Mouse (Mus musculus) hindbrain, embryonic 11.5 days (tissue): ENCODE measurements around the gene Tns3. TPM values are rescaled to one million over a fixed set of nuclear protein-coding genes. Genes with fewer than 3 reads are reported as not detected.
A peak's percentile ranks its signal among the peaks of the same experiment; 100 is the strongest.

ENCODE experiments used
- ATAC-seq: fragments of 200-750 bp; cut with Nextera tagmentation; 2 replicates; pipeline ENCODE4 v1.8.0; 2017; ENCODE audit warnings: mild to moderate bottlenecking, moderate TSS enrichment, moderate library complexity; ENCODE audit not compliant: low FRiP score
- DNase-seq: peaks from one replicate; pipeline ENCODE4 v3.0.0-alpha.2; 2015; ENCODE audit warnings: low spot score
- H3K27ac ChIP-seq: fragments of 300-500 bp; sonication (generic); 2 replicates; pipeline ENCODE4 v1.5.1; 2014; ENCODE audit warnings: mild to moderate bottlenecking, low read depth, low read length
- H3K27me3 ChIP-seq: fragments of 300-500 bp; sonication (generic); 2 replicates; pipeline ENCODE4 v1.6.1; 2014; ENCODE audit warnings: mild to moderate bottlenecking, low read length, moderate library complexity, mixed read lengths; ENCODE audit not compliant: control insufficient read depth, insufficient read depth
- H3K36me3 ChIP-seq: fragments of 300-500 bp; sonication (generic); 2 replicates; pipeline ENCODE4 v1.6.1; 2014; ENCODE audit warnings: mild to moderate bottlenecking, low read length, moderate library complexity, mixed read lengths; ENCODE audit not compliant: control insufficient read depth, insufficient read depth
- H3K4me1 ChIP-seq: fragments of 300-500 bp; sonication (generic); replicated peaks from 2 replicates; pipeline ENCODE4 v1.6.1; 2014; ENCODE audit warnings: low read length, mixed read lengths; ENCODE audit not compliant: control insufficient read depth, insufficient read depth
- H3K4me2 ChIP-seq: fragments of 300-500 bp; sonication (generic); replicated peaks from 2 replicates; pipeline ENCODE4 v1.6.1; 2014; ENCODE audit warnings: mild to moderate bottlenecking, low read depth, low read length
- H3K4me3 ChIP-seq: fragments of 300-500 bp; sonication (generic); 2 replicates; pipeline ENCODE4 v1.5.1; 2014; ENCODE audit warnings: low read depth, low read length
- H3K9ac ChIP-seq: fragments of 300-500 bp; sonication (generic); 2 replicates; pipeline ENCODE4 v1.6.1; 2014; ENCODE audit warnings: low read depth, low read length
- H3K9me3 ChIP-seq: fragments of 300-500 bp; sonication (generic); 2 replicates; pipeline ENCODE4 v1.6.1; 2016; ENCODE audit warnings: low read length; ENCODE audit not compliant: control insufficient read depth
- WGBS: fragments of 180-500 bp; shearing (Covaris S2); extraction: QIAGEN DNeasy Blood & Tissue Kit; methylation state at CpG from one replicate; pipeline ENCODE4 v1.1.7; 2014; 5-methylcytosine and 5-hydroxymethylcytosine counted together
- polyA plus RNA-seq: library from polyadenylated mRNA; unstranded; fragments of >200 nt; fragmentation: Nextera tagmentation; extraction: Ambion mirVana; gene quantifications from 2 replicates; pipeline ENCODE4 v1.2.1, GENCODE M21; 2014

Gene Tns3
- polyA plus RNA-seq, 1 experiment from 2014 or later, result 9.5 TPM

DNA sequence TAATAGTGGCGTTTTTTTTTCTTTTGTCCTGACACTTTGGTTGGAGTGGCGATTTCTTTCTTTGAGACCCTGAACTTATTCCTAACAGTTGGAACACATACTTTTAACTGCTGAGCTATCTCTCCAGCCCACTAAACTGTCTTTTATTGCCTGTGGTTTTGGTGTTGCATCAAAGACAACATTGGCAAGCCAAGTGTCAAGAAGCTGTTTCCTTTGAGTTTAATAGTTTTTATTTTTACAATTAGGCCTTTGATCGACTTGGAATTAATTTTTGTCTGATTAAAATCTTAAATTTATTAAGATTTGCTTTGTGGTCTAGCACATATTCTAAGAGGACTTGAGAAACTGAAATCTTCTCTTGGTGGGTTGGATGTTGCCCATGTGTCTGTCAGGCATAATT lies 33.3 kb upstream of the Tns3 start:
- H3K9me3 ChIP-seq, result no peaks in the 10 kb centered on the region
- H3K36me3 ChIP-seq, result no peaks in the 10 kb centered on the region
- H3K4me1 ChIP-seq, result 0 out of 2 replicates have a peak, but pooled peaks cover 6% of the 10 kb centered on the region
- ATAC-seq (no peak), DNase-seq (no peak)
- 94% methylated on average over 3 of the region's 3 CpGs for WGBS
- no peak overlapping the region for H3K27ac ChIP-seq
- no peaks in the 10 kb centered on the region for H3K27me3 ChIP-seq
- no peak overlapping the region for H3K9ac ChIP-seq
- H3K4me3 ChIP-seq, result no peak overlapping the region
- H3K4me2 ChIP-seq, result no peak overlapping the region

GRCm38 (mm10) chr11:8694096-8694495 lies 29.8 kb upstream of the Tns3 start:
- Histone ChIP-seq H3K27me3 (no peaks in the 10 kb centered on the region), H3K9me3 (no peaks in the 10 kb centered on the region), H3K27ac (no peak overlapping the region), H3K4me1 (peaks cover 10% of the 10 kb centered on the region; the same call in 1 of the 2 replicates), H3K9ac (no peak overlapping the region), H3K4me3 (no peak overlapping the region), H3K36me3 (no peaks in the 10 kb centered on the region), H3K4me2 (no peak overlapping the region)
- no peak for ATAC-seq
- 94% methylated on average over 5 of the region's 5 CpGs for WGBS
- DNase-seq, result no peak

GRCm38 (mm10) chr11:8692536-8693471 lies 28.5 kb upstream of the Tns3 start:
- no peaks in the 10 kb centered on the region for H3K36me3 ChIP-seq
- H3K4me2 ChIP-seq, result 0 out of 2 replicates have a peak overlapping the region, but pooled peaks have one; percentile 14
- H3K27me3 ChIP-seq, result no peaks in the 10 kb centered on the region
- ATAC-seq (peak; percentile 82), DNase-seq (peak; percentile 63)
- H3K27ac ChIP-seq, result peak overlapping the region; percentile 24
- no peaks in the 10 kb centered on the region for H3K9me3 ChIP-seq
- H3K9ac ChIP-seq, result peak overlapping the region; percentile 44
- 10% methylated on average over 16 of the region's 16 CpGs for WGBS
- H3K4me3 ChIP-seq, result no peak overlapping the region
- H3K4me1 ChIP-seq, result peaks cover 10% of the 10 kb centered on the region; the same call in 1 of the 2 replicates

DNA sequence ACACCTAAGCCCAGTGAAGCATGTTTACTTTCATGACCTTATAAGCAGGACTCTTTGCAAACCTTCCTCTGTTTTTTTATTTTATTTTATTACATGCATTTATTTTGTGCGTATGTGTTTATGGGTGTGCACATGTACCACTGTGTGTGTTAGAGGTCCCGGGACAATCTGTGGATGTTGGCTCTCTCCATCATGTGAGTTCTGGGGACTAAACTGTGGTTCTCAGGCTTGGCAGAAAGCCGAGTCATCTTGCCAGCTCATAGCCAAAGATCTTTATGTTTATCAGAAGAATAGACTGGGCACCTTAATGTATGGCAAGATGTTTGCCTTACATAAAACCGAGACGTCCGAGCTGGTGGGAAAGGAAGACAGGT lies 27.8 kb upstream of the Tns3 start:
- 70% methylated on average over 6 of the region's 6 CpGs for WGBS
- Histone ChIP-seq H3K27me3 (no peaks in the 10 kb centered on the region), H3K4me1 (peaks cover 10% of the 10 kb centered on the region; the same call in 1 of the 2 replicates), H3K27ac (no peak overlapping the region), H3K4me2 (no peak overlapping the region), H3K36me3 (no peaks in the 10 kb centered on the region), H3K9me3 (no peaks in the 10 kb centered on the region), H3K9ac (no peak overlapping the region), H3K4me3 (no peak overlapping the region)
- no peak for DNase-seq
- 0 out of 2 replicates have a peak, but pooled peaks have one; percentile 4 for ATAC-seq

DNA sequence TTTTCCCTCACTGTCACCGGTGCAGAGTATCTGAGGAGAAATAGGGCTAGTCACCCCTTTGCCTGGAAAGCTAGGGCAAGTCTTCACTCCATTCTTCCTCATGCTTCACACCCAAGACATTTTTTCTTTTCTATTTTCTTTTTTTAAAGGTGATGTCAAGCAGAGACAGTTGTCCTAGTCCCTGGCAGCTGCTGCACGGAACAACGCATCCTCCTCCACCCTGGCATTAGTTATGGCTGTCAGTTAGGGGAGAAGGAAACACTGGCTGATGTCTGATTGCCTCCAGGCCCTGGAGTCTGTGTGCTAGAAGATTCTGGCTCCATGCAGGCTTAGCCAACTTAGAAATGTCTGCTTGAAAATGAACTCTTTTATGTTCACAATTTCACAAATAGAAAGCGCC lies 27.3 kb upstream of the Tns3 start:
- WGBS, result 60% methylated on average over 4 of the region's 4 CpGs
- H3K4me3 ChIP-seq, result no peak overlapping the region
- DNase-seq, result no peak
- H3K9ac ChIP-seq, result no peak overlapping the region
- no peaks in the 10 kb centered on the region for H3K27me3 ChIP-seq
- no peak for ATAC-seq
- H3K36me3 ChIP-seq, result no peaks in the 10 kb centered on the region
- H3K4me1 ChIP-seq, result peaks cover 10% of the 10 kb centered on the region; the same call in 1 of the 2 replicates
- no peak overlapping the region for H3K27ac ChIP-seq
- no peak overlapping the region for H3K4me2 ChIP-seq
- H3K9me3 ChIP-seq, result no peaks in the 10 kb centered on the region

DNA sequence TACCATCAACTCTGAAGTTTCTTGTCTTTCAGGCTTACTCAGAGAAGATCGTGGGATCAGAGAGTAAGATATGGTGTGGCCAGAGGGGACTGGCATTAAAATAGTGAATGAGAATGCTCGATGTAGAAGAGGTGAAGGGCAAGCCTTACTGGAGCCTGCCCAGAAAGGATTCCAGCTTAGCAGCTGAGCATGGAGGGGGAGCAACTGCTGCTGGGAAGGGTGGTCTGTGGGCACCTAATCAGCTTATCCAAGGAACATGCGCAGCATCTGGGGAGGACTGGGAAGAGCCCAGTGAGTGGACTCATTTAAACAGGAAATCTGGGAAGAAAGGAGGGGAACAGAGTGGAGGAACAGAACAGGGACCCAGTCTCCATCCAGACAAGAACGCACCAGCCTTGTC lies 26.3 kb upstream of the Tns3 start:
- Histone ChIP-seq H3K27ac (no peak overlapping the region), H3K4me2 (no peak overlapping the region), H3K4me1 (peaks cover 10% of the 10 kb centered on the region; the same call in 1 of the 2 replicates), H3K36me3 (no peaks in the 10 kb centered on the region), H3K4me3 (no peak overlapping the region), H3K27me3 (no peaks in the 10 kb centered on the region), H3K9me3 (no peaks in the 10 kb centered on the region), H3K9ac (no peak overlapping the region)
- DNase-seq (no peak), ATAC-seq (no peak)
- 70% methylated on average over 4 of the region's 4 CpGs for WGBS

DNA sequence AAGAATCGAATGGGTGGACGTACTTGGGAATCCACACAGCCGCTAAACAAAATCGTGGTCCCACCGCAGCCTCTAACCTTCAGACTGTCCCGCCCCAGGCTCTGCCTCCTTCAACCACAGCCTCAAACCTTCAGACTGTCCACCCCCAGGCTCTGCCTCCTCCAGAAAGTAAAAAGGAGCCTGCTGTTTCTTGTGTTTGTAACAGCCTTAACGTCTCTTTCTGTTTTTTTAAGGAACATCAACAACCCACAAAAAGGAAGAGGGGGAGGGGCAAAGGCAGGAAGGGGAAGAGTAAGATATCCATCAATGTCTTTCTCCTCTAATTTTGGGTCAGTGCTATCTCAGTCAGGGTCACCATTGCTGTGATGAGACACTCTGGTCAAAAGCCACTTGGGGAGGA lies 25.2 kb upstream of the Tns3 start:
- WGBS, result 82% methylated on average over 7 of the region's 7 CpGs
- H3K27ac ChIP-seq, result no peak overlapping the region

DNA sequence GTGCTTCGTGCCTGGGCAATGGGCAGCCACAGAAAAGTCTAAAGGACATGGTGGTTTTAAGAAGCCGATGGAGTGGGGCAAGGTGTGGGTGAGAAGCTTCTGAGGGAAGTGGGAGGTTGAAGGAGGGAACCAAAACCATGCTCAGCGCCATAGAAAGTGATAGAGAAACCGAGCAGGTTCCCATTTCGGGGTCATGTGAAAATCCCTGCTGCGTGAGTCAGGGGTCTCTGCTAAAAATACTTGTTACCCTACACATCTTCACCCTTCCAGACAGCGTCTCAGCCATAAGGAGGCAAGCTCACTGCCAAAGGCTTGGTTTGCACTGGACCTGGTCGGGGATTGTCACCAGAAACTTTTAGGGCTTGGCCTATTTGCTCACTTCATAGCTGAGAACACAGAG lies 24.6 kb upstream of the Tns3 start:
- Histone ChIP-seq H3K4me2 (no peak overlapping the region), H3K9me3 (no peaks in the 10 kb centered on the region), H3K4me3 (no peak overlapping the region), H3K27me3 (no peaks in the 10 kb centered on the region), H3K4me1 (peaks cover 10% of the 10 kb centered on the region; the same call in 1 of the 2 replicates), H3K27ac (no peak overlapping the region), H3K36me3 (no peaks in the 10 kb centered on the region), H3K9ac (no peak overlapping the region)
- DNase-seq (no peak), ATAC-seq (no peak)
- WGBS, result 96% methylated on average over 8 of the region's 8 CpGs

More for the DNA sequence above, 25.2 kb upstream of the Tns3 start:
- H3K4me1 ChIP-seq, result peaks cover 10% of the 10 kb centered on the region; the same call in 1 of the 2 replicates
- no peaks in the 10 kb centered on the region for H3K9me3 ChIP-seq
- DNase-seq (no peak), ATAC-seq (no peak)
- H3K4me3 ChIP-seq, result no peak overlapping the region
- no peak overlapping the region for H3K4me2 ChIP-seq
- no peaks in the 10 kb centered on the region for H3K36me3 ChIP-seq
- no peaks in the 10 kb centered on the region for H3K27me3 ChIP-seq
- H3K9ac ChIP-seq, result no peak overlapping the region

- Histone ChIP-seq H3K9ac (no peak overlapping the region), H3K36me3 (no peaks in the 10 kb centered on the region), H3K27me3 (no peaks in the 10 kb centered on the region), H3K9me3 (no peaks in the 10 kb centered on the region), H3K4me3 (no peak overlapping the region), H3K4me2 (no peak overlapping the region), H3K27ac (no peak overlapping the region), H3K4me1 (no peaks in the 10 kb centered on the region)
- DNase-seq, result no peak
- no peak for ATAC-seq
- 87% methylated on average over 3 of the region's 3 CpGs for WGBS
Measured at GRCm38 (mm10) chr11:8686501-8686900, 22.2 kb upstream of the Tns3 start.
